ENCODE assay signal across 8 mouse cellular contexts in the genomic region with DNA sequence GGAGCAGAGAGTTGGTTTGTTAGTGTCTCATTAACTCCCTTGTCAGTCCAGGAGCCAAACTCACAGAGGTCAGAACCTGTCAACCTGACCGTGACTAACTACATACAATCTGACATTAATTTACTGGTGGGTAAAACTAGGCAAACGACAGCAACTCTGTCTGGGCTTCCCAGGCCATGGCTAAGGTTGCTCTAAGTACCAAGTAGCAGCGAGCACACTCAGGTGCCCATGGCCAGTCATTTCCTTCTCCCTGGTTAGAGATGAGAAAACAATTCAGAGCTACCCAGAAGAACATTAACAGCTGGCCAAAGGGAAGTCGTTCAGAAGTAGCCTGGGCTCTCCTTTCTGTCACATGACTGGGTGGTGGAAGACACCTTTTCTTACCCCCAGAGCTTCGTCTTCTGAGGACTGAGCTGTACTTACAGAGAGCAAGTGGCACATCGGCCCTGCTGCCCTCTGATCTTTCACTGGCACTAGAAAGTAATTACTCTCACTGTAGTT. TPM values are rescaled to one million over a fixed set of nuclear protein-coding genes. Genes with fewer than 3 reads are reported as not detected.
DNase-seq lines count a peak whose midpoint lies in the region; ATAC-seq and TF ChIP-seq lines count a peak whose summit lies in the region.

No protein-coding gene starts in this region.

- peak overlapping the region; percentile 92 for H3K4me2 ChIP-seq in heart, embryonic 11.5 days
- H3K4me2 ChIP-seq in embryonic facial prominence, embryonic 12.5 days (replicated peaks): peak overlapping the region; percentile 78
- peak overlapping the region; percentile 86 for H3K4me2 ChIP-seq in midbrain, embryonic 14.5 days (ENCODE audit: low read length)

- peak overlapping the region; percentile 69 for H3K4me3 ChIP-seq in heart, embryonic 11.5 days (ENCODE audit: low read depth, low read length)
- peak overlapping the region; percentile 77 for H3K4me3 ChIP-seq in embryonic facial prominence, embryonic 12.5 days
- peak overlapping the region; percentile 32; the same call in 1 of the 2 replicates for H3K4me3 ChIP-seq in kidney, adult 2 months (ENCODE audit: insufficient read depth, low read depth, low read length)
- peak overlapping the region; percentile 88 for H3K4me3 ChIP-seq in midbrain, embryonic 14.5 days (replicated peaks; ENCODE audit: low read depth, low read length)

- DNase-seq in heart, adult 8-10 months (ENCODE audit: low spot score): no peak
- peak; percentile 84 for DNase-seq in kidney, adult 2 months
- no peak for DNase-seq in midbrain, embryonic 14.5 days
- no peak for DNase-seq in cerebellum, postnatal 25 days
- DNase-seq in frontal cortex, postnatal 14 days (ENCODE audit: low spot score in 2 of 2): no peak
- no peak for DNase-seq in gastrocnemius, postnatal 4 days (ENCODE audit: low spot score in 2 of 2)

- no peak overlapping the region for H3K27ac ChIP-seq in heart, embryonic 11.5 days (ENCODE audit: low read depth, low read length)
- H3K27ac ChIP-seq in embryonic facial prominence, embryonic 12.5 days: no peak overlapping the region
- H3K27ac ChIP-seq in kidney, adult 2 months (ENCODE audit: insufficient read depth, low read depth, low read length): peak overlapping the region; percentile 52; the same call in 1 of the 2 replicates
- no peak overlapping the region for H3K27ac ChIP-seq in midbrain, embryonic 14.5 days (replicated peaks; ENCODE audit: low read depth, low read length)

- no peaks in the 10 kb centered on the region for H3K9me3 ChIP-seq in heart, embryonic 11.5 days (replicated peaks; ENCODE audit: control insufficient read depth, low read length)
- H3K9me3 ChIP-seq in embryonic facial prominence, embryonic 12.5 days: no peaks in the 10 kb centered on the region
- H3K9me3 ChIP-seq in midbrain, embryonic 14.5 days (ENCODE audit: control insufficient read depth, low read length): no peaks in the 10 kb centered on the region

- ATAC-seq in heart, embryonic 11.5 days (replicated peaks; ENCODE audit: insufficient number of reproducible peaks, low FRiP score, low TSS enrichment): no peak
- ATAC-seq in embryonic facial prominence, embryonic 12.5 days (ENCODE audit: insufficient number of reproducible peaks, insufficient read depth, low FRiP score, low TSS enrichment): no peak
- ATAC-seq in midbrain, embryonic 14.5 days (ENCODE audit: low FRiP score, low TSS enrichment): no peak

- peak overlapping the region; percentile 87 for H3K9ac ChIP-seq in heart, embryonic 11.5 days (ENCODE audit: low read depth, low read length)
- peak overlapping the region; percentile 89 for H3K9ac ChIP-seq in embryonic facial prominence, embryonic 12.5 days
- peak overlapping the region; percentile 90 for H3K9ac ChIP-seq in midbrain, embryonic 14.5 days (replicated peaks; ENCODE audit: low read length)

- no peak for TF ChIP-seq CTCF in kidney, adult 2 months (conservative IDR thresholded peaks at IDR 0.05; ENCODE audit: insufficient read depth, insufficient read length, low read depth, low read length)

- 30% methylated on average over 6 of the region's 6 CpGs for WGBS in heart, embryonic 11.5 days (ENCODE audit: insufficient replicate concordance)
- WGBS in embryonic facial prominence, embryonic 12.5 days: 29% methylated on average over 6 of the region's 6 CpGs
- 8% methylated on average over 6 of the region's 6 CpGs for WGBS in kidney, adult 2 months
- WGBS in midbrain, embryonic 14.5 days: 57% methylated on average over 6 of the region's 6 CpGs

- no peaks in the 10 kb centered on the region for H3K27me3 ChIP-seq in heart, embryonic 11.5 days (ENCODE audit: control insufficient read depth, insufficient read depth, low read length)
- H3K27me3 ChIP-seq in embryonic facial prominence, embryonic 12.5 days: no peaks in the 10 kb centered on the region
- H3K27me3 ChIP-seq in kidney, adult 2 months (replicated peaks; ENCODE audit: control insufficient read depth, insufficient read depth, low read length): no peaks in the 10 kb centered on the region
- no peaks in the 10 kb centered on the region for H3K27me3 ChIP-seq in midbrain, embryonic 14.5 days (ENCODE audit: control insufficient read depth, insufficient read depth, low read length)

- H3K4me1 ChIP-seq in heart, embryonic 11.5 days (ENCODE audit: control insufficient read depth, insufficient read depth, low read length): peaks cover 62% of the 10 kb centered on the region
- H3K4me1 ChIP-seq in embryonic facial prominence, embryonic 12.5 days: peaks cover 55% of the 10 kb centered on the region
- peaks cover 36% of the 10 kb centered on the region for H3K4me1 ChIP-seq in kidney, adult 2 months (ENCODE audit: control insufficient read depth, insufficient read depth, low read length)
- peaks cover 48% of the 10 kb centered on the region for H3K4me1 ChIP-seq in midbrain, embryonic 14.5 days (ENCODE audit: control insufficient read depth, insufficient read depth, low read length)

- TF ChIP-seq POLR2A in kidney, adult 2 months (IDR thresholded peaks at IDR 0.05; ENCODE audit: low read depth, low read length): no peak

- H3K36me3 ChIP-seq in heart, embryonic 11.5 days (ENCODE audit: control insufficient read depth, insufficient read depth, low read length): no peaks in the 10 kb centered on the region
- no peaks in the 10 kb centered on the region for H3K36me3 ChIP-seq in embryonic facial prominence, embryonic 12.5 days
- no peaks in the 10 kb centered on the region for H3K36me3 ChIP-seq in kidney, adult 2 months (ENCODE audit: control insufficient read depth, insufficient read depth, low read length)
- H3K36me3 ChIP-seq in midbrain, embryonic 14.5 days (ENCODE audit: control insufficient read depth, insufficient read depth, low read length): no peaks in the 10 kb centered on the region

RNA-seq across cellular contexts. Expression of a gene that starts 2.5 kb away (rescaled TPM):
- polyA plus RNA-seq in heart, embryonic 11.5 days (2014; fragmentation: Nextera tagmentation; extraction: Ambion mirVana): 10.9 and 15.3 TPM in 2 replicates
- total RNA-seq in heart, adult 8-10 months (2022): 10 to 100 TPM; 19.7 to 28.9 (median 23.3) TPM
- polyA plus RNA-seq in embryonic facial prominence, embryonic 12.5 days (2016; fragmentation: Nextera tagmentation; extraction: Ambion mirVana): 30.1 and 32.7 TPM in 2 replicates
- polyA plus RNA-seq in kidney, adult 2 months (2012; rRNA removed): 19.5 and 19.9 TPM in 2 replicates
- 16.2 and 23.9 TPM in 2 replicates for polyA plus RNA-seq in midbrain, embryonic 14.5 days (2014; fragmentation: Nextera tagmentation; extraction: Ambion mirVana)
- total RNA-seq in gastrocnemius, postnatal 4 days (2021): 10 to 100 TPM; 16.6 to 17.4 TPM

RNA-seq across cellular contexts. Expression of a gene that starts 5.5 kb away (rescaled TPM):
- polyA plus RNA-seq in heart, embryonic 11.5 days (2014; fragmentation: Nextera tagmentation; extraction: Ambion mirVana): 22.7 and 26.3 TPM in 2 replicates
- total RNA-seq in heart, adult 8-10 months (2022): 10 to 100 TPM; 24.8 to 31.0 (median 29.0) TPM
- 41.5 and 43.6 TPM in 2 replicates for polyA plus RNA-seq in embryonic facial prominence, embryonic 12.5 days (2016; fragmentation: Nextera tagmentation; extraction: Ambion mirVana)
- 29.9 and 35.3 TPM in 2 replicates for polyA plus RNA-seq in kidney, adult 2 months (2012; rRNA removed)
- polyA plus RNA-seq in midbrain, embryonic 14.5 days (2014; fragmentation: Nextera tagmentation; extraction: Ambion mirVana): 42.5 and 49.5 TPM in 2 replicates
- 10 to 100 TPM; 20.7 to 22.5 TPM for total RNA-seq in gastrocnemius, postnatal 4 days (2021)

RNA-seq across cellular contexts. Expression of a gene that starts 14.5 kb away (rescaled TPM):
- 260 and 273 TPM in 2 replicates for polyA plus RNA-seq in heart, embryonic 11.5 days (2014; fragmentation: Nextera tagmentation; extraction: Ambion mirVana)
- 100 to 1,000 TPM; 103 to 122 (median 108) TPM for total RNA-seq in heart, adult 8-10 months (2022)
- 229 and 235 TPM in 2 replicates for polyA plus RNA-seq in embryonic facial prominence, embryonic 12.5 days (2016; fragmentation: Nextera tagmentation; extraction: Ambion mirVana)
- 38.2 and 52.5 TPM in 2 replicates for polyA plus RNA-seq in kidney, adult 2 months (2012; rRNA removed)
- polyA plus RNA-seq in midbrain, embryonic 14.5 days (2014; fragmentation: Nextera tagmentation; extraction: Ambion mirVana): 237 and 259 TPM in 2 replicates
- total RNA-seq in gastrocnemius, postnatal 4 days (2021): 100 to 1,000 TPM; 110 to 114 TPM

RNA-seq across cellular contexts. Expression of a gene that starts 26.2 kb away (rescaled TPM):
- polyA plus RNA-seq in heart, embryonic 11.5 days (2014; fragmentation: Nextera tagmentation; extraction: Ambion mirVana): 38.2 and 45.4 TPM in 2 replicates
- 10 to 100 TPM; 16.1 to 24.6 (median 19.7) TPM for total RNA-seq in heart, adult 8-10 months (2022)
- 59.9 and 60.3 TPM in 2 replicates for polyA plus RNA-seq in embryonic facial prominence, embryonic 12.5 days (2016; fragmentation: Nextera tagmentation; extraction: Ambion mirVana)
- polyA plus RNA-seq in kidney, adult 2 months (2012; rRNA removed): 12.0 and 15.1 TPM in 2 replicates
- 84.2 and 89.7 TPM in 2 replicates for polyA plus RNA-seq in midbrain, embryonic 14.5 days (2014; fragmentation: Nextera tagmentation; extraction: Ambion mirVana)
- total RNA-seq in gastrocnemius, postnatal 4 days (2021): 10 to 100 TPM; 29.9 to 32.1 TPM

RNA-seq across cellular contexts. Expression of a gene that starts 26.4 kb away (rescaled TPM):
- polyA plus RNA-seq in heart, embryonic 11.5 days (2014; fragmentation: Nextera tagmentation; extraction: Ambion mirVana): 0.87 and 1.7 TPM in 2 replicates
- under 1 TPM; 0.37 to 0.82 (median 0.63) TPM for total RNA-seq in heart, adult 8-10 months (2022)
- 2.6 and 2.9 TPM in 2 replicates for polyA plus RNA-seq in embryonic facial prominence, embryonic 12.5 days (2016; fragmentation: Nextera tagmentation; extraction: Ambion mirVana)
- 1.3 and 1.5 TPM in 2 replicates for polyA plus RNA-seq in kidney, adult 2 months (2012; rRNA removed)
- 6.9 TPM in 2 replicates for polyA plus RNA-seq in midbrain, embryonic 14.5 days (2014; fragmentation: Nextera tagmentation; extraction: Ambion mirVana)
- total RNA-seq in gastrocnemius, postnatal 4 days (2021): 1 to 10 TPM; 1.7 to 2.1 TPM

Comparison
In these comparisons a context has a peak if more than half of its experiments do, and no peak if none do; other contexts are left out.
1. H3K4me3 ChIP-seq: peak in every context shown above with its lines; median percentile 88 in midbrain, embryonic 14.5 days; 77 in embryonic facial prominence, embryonic 12.5 days; 69 in heart, embryonic 11.5 days; 32 in kidney, adult 2 months.